Mouse (Mus musculus) brain, adult 10 weeks (tissue): ENCODE measurements around the gene Btbd35f28. TPM values are rescaled to one million over a fixed set of nuclear protein-coding genes. Genes with fewer than 3 reads are reported as not detected.

Experiments used
- polyA plus RNA-seq: library from polyadenylated mRNA; stranded (reverse); fragments of 350-450 nt; fragmentation: Illumina TruSeq; extraction: RNeasy Lipid Tissue Mini Kit (QIAGEN cat#74804); gene quantifications from one replicate; pipeline ENCODE4 v1.2.3, GENCODE M21; 2015; ENCODE audit warnings: low read depth, low replicate concordance

Gene Btbd35f28
- polyA plus RNA-seq = not detected

DNA sequence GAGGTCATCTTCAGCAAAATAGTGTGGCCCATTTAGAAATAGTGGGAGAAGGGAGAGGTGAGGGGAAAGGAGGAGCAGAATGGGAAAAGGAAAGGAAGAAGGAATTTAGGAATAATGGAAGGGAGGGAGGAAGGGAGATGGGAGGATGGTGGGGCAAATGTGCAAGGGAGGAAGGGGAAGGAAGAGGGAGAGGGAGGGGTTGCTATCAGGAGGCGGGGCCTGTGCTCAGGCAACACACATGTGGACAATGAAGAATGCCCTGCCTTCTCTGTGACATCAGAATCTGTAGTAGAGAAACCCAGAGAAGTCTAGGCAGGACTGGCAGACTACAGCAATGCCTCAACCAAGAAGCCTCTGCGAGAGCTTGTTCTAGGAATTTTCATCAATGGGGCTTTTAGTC is at the start of gene Btbd35f28:
Btbd35f28 (plus strand) TSS at position 301 of the 400 bp plus-strand sequence.

Other genes with a start within 250 kb of the Btbd35f28 start
- gene Btbd35f16, start 239.6 kb upstream of the Btbd35f28 start, polyA plus RNA-seq = not detected
- gene Btbd35f3, start 158.9 kb upstream of the Btbd35f28 start, polyA plus RNA-seq = not detected
- gene Btbd35f20, start 94.7 kb downstream of the Btbd35f28 start, polyA plus RNA-seq = not detected
- gene Btbd35f17, start 174.1 kb downstream of the Btbd35f28 start, polyA plus RNA-seq = not detected